Mouse (Mus musculus) lung, embryonic 14.5 days (tissue): ENCODE data around the gene Arhgef28. TPM values are rescaled to one million over a fixed set of nuclear protein-coding genes. Genes with fewer than 3 reads are reported as not detected.

ENCODE experiments used
- ATAC-seq: fragments of 200-750 bp; cut with Nextera tagmentation; 2 replicates; pipeline ENCODE4 v1.8.0; 2017; ENCODE audit warnings: mild to moderate bottlenecking, moderate TSS enrichment, moderate library complexity; ENCODE audit not compliant: insufficient read depth
- DNase-seq: peaks from one replicate; pipeline ENCODE4 v3.0.0-alpha.2; 2015
- H3K27ac ChIP-seq: fragments of 300-500 bp; sonication (generic); 2 replicates; pipeline ENCODE4 v1.5.1; 2014; ENCODE audit warnings: low read depth, mild to moderate bottlenecking, moderate library complexity
- H3K27me3 ChIP-seq: fragments of 300-500 bp; sonication (generic); 2 replicates; pipeline ENCODE4 v1.6.1; 2014; ENCODE audit warnings: low read length, control low read depth; ENCODE audit not compliant: insufficient read depth
- H3K36me3 ChIP-seq: fragments of 300-500 bp; sonication (generic); 2 replicates; pipeline ENCODE4 v1.6.1; 2014; ENCODE audit warnings: control low read depth; ENCODE audit not compliant: insufficient read depth
- H3K4me1 ChIP-seq: fragments of 300-500 bp; sonication (generic); 2 replicates; pipeline ENCODE4 v1.6.1; 2014; ENCODE audit warnings: antibody characterized with exemption, control low read depth; ENCODE audit not compliant: insufficient read depth
- H3K4me2 ChIP-seq: fragments of 300-500 bp; sonication (generic); 2 replicates; pipeline ENCODE4 v1.6.1; 2014; ENCODE audit warnings: mild to moderate bottlenecking
- H3K4me3 ChIP-seq: fragments of 300-500 bp; sonication (generic); 2 replicates; pipeline ENCODE4 v1.5.1; 2014; ENCODE audit warnings: low read depth, low read length
- H3K9ac ChIP-seq: fragments of 300-500 bp; sonication (generic); 2 replicates; pipeline ENCODE4 v1.6.1; 2014
- H3K9me3 ChIP-seq: fragments of 300-500 bp; sonication (generic); 2 replicates; pipeline ENCODE4 v1.6.1; 2016; ENCODE audit warnings: low read depth, low read length, control low read depth
- CTCF ChIP-seq: IDR thresholded peaks from 2 replicates; pipeline ENCODE4 v1.5.1; 2016; ENCODE audit warnings: antibody characterized with exemption, low read depth
- WGBS: fragments of 180-500 bp; shearing (Covaris S2); extraction: QIAGEN DNeasy Blood & Tissue Kit; methylation state at CpG from one replicate; pipeline ENCODE4 v1.1.7; 2014; 5-methylcytosine and 5-hydroxymethylcytosine counted together
- polyA plus RNA-seq: library from polyadenylated mRNA; unstranded; fragments of >200 nt; fragmentation: Nextera tagmentation; extraction: Ambion mirVana; gene quantifications from 2 replicates; pipeline ENCODE4 v1.2.1, GENCODE M21; 2014

Gene Arhgef28
- polyA plus RNA-seq, 1 experiment from 2014 or later: 15.0 TPM

DNA sequence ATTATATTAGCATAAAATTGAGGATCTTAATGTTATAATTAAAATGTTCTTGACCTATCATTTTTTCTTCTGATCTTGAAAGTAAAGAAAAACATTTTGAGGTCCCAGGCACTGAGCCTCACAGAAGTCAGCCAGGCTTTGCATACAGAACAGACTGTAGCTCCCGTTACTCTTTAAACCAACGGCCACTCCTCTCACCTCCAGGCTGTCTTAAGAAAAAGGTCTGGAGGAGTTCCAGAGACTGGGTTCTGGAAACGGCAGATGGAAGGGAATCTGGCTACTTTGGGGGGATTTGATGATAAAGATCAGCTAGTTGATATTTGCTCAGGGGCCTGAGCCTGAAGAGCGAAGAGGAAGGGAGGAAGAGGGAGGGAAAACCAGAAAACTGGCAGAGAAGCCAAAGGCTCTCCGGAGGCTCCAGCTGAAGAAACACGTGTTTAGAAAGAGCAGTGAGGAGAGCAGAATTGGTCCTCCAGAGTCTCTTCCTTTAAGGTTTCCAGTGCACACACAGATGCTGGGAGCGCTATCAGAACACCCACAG, 251.2 kb downstream of the Arhgef28 start:
- no peak for TF ChIP-seq CTCF
- Histone ChIP-seq H3K27ac (no peak overlapping the region), H3K4me3 (no peak overlapping the region), H3K4me1 (no peaks in the 10 kb centered on the region), H3K36me3 (no peaks in the 10 kb centered on the region), H3K9ac (no peak overlapping the region), H3K27me3 (no peaks in the 10 kb centered on the region), H3K9me3 (no peaks in the 10 kb centered on the region), H3K4me2 (no peak overlapping the region)
- peak; percentile 40 for DNase-seq
- 12% methylated on average over 7 of the region's 7 CpGs for WGBS
- ATAC-seq: no peak

DNA sequence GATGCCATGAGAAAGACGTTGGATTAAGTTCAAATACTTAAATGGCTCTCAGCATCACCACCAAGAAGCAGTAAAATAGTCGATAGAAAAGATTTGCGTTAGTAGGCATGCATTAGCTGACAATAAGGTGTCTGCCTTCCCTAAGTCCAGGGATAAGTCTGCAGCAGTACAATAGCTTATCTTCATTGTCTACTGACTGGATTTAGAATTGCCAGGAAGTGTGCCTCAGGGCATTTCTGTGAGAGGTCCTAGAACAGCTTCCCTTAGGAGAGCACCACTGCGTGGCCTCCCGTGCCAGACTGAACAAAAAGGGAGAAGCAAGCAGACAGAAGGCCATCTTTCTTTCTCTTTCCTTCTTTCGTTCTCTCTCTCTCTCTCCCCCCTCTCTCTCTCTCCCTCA, 252.2 kb downstream of the Arhgef28 start:
- Histone ChIP-seq H3K36me3 (no peaks in the 10 kb centered on the region), H3K4me1 (no peaks in the 10 kb centered on the region), H3K4me3 (no peak overlapping the region), H3K27ac (no peak overlapping the region), H3K9ac (no peak overlapping the region), H3K27me3 (no peaks in the 10 kb centered on the region), H3K4me2 (no peak overlapping the region), H3K9me3 (no peaks in the 10 kb centered on the region)
- TF ChIP-seq CTCF: no peak
- ATAC-seq (no peak), DNase-seq (no peak)
- 73% methylated on average over 6 of the region's 6 CpGs for WGBS

GRCm38 (mm10) chr13:97953526-97953925, 252.7 kb downstream of the Arhgef28 start:
- DNase-seq (no peak), ATAC-seq (no peak)
- Histone ChIP-seq H3K4me1 (no peaks in the 10 kb centered on the region), H3K9ac (no peak overlapping the region), H3K36me3 (no peaks in the 10 kb centered on the region), H3K4me3 (no peak overlapping the region), H3K27ac (no peak overlapping the region), H3K4me2 (no peak overlapping the region), H3K9me3 (no peaks in the 10 kb centered on the region), H3K27me3 (no peaks in the 10 kb centered on the region)
- WGBS: 91% methylated on average over 19 of the region's 19 CpGs
- no peak for TF ChIP-seq CTCF

DNA sequence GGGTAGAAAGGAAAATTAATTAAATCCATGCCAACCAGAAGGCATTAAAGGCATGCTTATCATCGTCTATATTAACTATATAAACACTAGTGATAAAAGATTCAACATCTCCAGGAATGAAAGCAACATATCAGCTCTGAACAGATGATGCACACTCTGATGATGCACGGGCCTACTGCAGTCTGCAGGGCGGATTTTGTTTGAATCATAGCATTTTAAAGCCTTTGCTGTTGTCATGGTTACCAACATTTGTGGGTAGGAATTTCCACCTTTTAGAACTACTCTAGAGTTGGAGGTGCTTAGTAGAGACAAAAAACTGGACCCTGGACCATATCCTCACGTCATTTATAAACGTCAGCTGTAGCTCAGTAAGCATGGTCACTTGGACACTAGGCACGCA, 257.4 kb downstream of the Arhgef28 start:
- ATAC-seq (no peak), DNase-seq (no peak)
- no peaks in the 10 kb centered on the region for H3K9me3 ChIP-seq
- no peak overlapping the region for H3K27ac ChIP-seq
- no peak overlapping the region for H3K9ac ChIP-seq
- WGBS: 76% methylated on average over 6 of the region's 6 CpGs
- TF ChIP-seq CTCF: no peak
- H3K4me1 ChIP-seq: no peaks in the 10 kb centered on the region
- no peaks in the 10 kb centered on the region for H3K27me3 ChIP-seq
- no peak overlapping the region for H3K4me2 ChIP-seq
- 0 out of 2 replicates have a peak, but pooled peaks cover 2% of the 10 kb centered on the region for H3K36me3 ChIP-seq
- no peak overlapping the region for H3K4me3 ChIP-seq

GRCm38 (mm10) chr13:97947598-97947997, 258.6 kb downstream of the Arhgef28 start:
- no peak overlapping the region for H3K27ac ChIP-seq
- WGBS: 66% methylated on average over 3 of the region's 3 CpGs
- no peak for DNase-seq
- H3K9me3 ChIP-seq: no peaks in the 10 kb centered on the region
- no peak for ATAC-seq
- no peak for TF ChIP-seq CTCF
- no peak overlapping the region for H3K9ac ChIP-seq
- H3K36me3 ChIP-seq: 0 out of 2 replicates have a peak, but pooled peaks cover 2% of the 10 kb centered on the region
- H3K4me1 ChIP-seq: no peaks in the 10 kb centered on the region
- H3K4me2 ChIP-seq: no peak overlapping the region
- H3K4me3 ChIP-seq: no peak overlapping the region
- H3K27me3 ChIP-seq: no peaks in the 10 kb centered on the region

DNA sequence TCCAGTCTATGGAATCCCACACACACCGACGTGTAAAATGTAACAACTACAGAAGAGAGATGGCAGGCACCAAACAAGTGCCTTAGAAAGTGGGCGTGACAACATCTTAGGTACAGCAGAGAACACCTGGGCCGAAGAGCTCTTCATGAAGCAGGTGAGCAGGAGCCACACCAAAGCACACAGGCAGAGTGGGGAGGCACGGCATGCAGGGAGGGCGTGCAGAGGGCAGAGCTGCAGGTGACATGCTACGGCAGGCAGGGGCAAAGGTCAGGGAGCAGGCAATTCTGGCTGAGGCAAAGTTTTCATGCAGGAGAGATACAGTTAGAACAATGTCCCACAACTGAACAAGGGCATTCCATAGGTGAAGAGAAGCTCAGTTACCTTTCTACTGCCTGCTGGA, 259.8 kb downstream of the Arhgef28 start:
- no peak for TF ChIP-seq CTCF
- Histone ChIP-seq H3K4me2 (no peak overlapping the region), H3K36me3 (0 out of 2 replicates have a peak, but pooled peaks cover 2% of the 10 kb centered on the region), H3K9ac (no peak overlapping the region), H3K27me3 (no peaks in the 10 kb centered on the region), H3K4me1 (no peaks in the 10 kb centered on the region), H3K27ac (no peak overlapping the region), H3K4me3 (no peak overlapping the region), H3K9me3 (no peaks in the 10 kb centered on the region)
- DNase-seq (no peak), ATAC-seq (no peak)
- WGBS: 57% methylated on average over 7 of the region's 7 CpGs

- H3K9me3 ChIP-seq: no peaks in the 10 kb centered on the region
- no peaks in the 10 kb centered on the region for H3K27me3 ChIP-seq
- H3K4me1 ChIP-seq: no peaks in the 10 kb centered on the region
- 0 out of 2 replicates have a peak, but pooled peaks cover 2% of the 10 kb centered on the region for H3K36me3 ChIP-seq
- no peak overlapping the region for H3K9ac ChIP-seq
- no peak for TF ChIP-seq CTCF
- no peak overlapping the region for H3K27ac ChIP-seq
- 81% methylated on average over 13 of the region's 13 CpGs for WGBS
- no peak overlapping the region for H3K4me2 ChIP-seq
- no peak for DNase-seq
- no peak overlapping the region for H3K4me3 ChIP-seq
- no peak for ATAC-seq
These were observed 264.1 kb downstream of the Arhgef28 start for GRCm38 (mm10) chr13:97941909-97942680.
